Mouse (Mus musculus): ENCODE results near the gene Arl4d. TPM values are rescaled to one million over a fixed set of nuclear protein-coding genes. Genes with fewer than 3 reads are reported as not detected.
A peak's percentile ranks its signal among the peaks of the same experiment; 100 is the strongest.

Arl4d gene
- total and polyA plus RNA-seq, 3 experiments = 0.59 to 1.2 (median 0.81) TPM

DNA sequence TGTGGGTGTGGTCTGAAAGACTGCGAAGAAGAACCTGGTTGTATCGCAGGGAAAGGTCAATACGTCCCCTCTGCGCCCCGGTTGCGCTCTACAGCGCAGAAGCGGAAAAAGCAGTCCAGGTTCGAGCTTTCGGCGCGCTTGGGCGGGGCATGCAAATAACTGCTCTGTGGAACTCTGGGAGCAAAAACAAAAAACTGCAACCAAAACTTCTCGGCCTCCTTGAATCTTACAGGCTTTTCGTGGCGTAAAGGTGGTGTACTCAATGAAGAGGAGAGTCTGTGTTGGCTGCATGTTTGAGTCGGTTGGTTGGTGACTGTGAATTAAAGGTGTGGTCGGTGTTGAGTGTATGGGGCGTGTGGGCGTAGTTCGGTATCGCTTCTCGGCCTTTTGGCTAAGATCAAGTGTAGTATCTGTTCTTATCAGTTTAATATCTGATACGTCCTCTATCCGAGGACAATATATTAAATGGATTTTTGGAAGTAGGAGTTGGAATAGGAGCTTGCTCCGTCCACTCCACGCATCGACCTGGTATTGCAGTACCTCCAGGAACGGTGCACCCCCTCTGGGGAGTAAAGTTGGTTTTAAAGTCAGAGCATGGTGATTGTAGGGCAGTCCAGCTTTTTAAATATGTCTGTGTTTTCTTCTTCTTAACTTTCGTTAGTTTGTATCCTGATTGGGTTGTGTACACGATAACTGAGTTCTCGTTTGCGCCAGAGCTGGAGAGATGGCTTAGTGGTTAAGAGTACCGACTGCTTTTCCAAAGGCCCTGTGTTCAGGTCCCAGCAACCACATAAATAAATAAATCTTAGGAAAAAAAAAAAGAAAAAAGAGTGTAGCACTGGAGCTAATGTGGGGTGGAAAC lies 38.1 kb upstream of the Arl4d start, which contains the start of gene Rdm1:
TSS of gene Rdm1 (plus strand) at position 201 of the 862 bp plus-strand sequence.
- peak within 1 kb of the TSS; percentile 77 for H3K9ac ChIP-seq (ENCODE audit: insufficient read depth, low read depth)
- dilution Hi-C loops (cut with MboI; ENCODE audit: extremely low pct_ligation_motif_present, extremely low pct_unique_long_range_greater_than_20kb, low sequenced_read_pairs) (no loop called here), in situ Hi-C loops (cut with MboI; ENCODE audit: low pct_ligation_motif_present, low pct_unique_long_range_greater_than_20kb, low sequenced_read_pairs) (no loop called here)
- H3K4me3 ChIP-seq (replicated peaks in 1 of 3; ENCODE audit: low read depth in 2 of 3, low read length in 2 of 3, poor library complexity in 1 of 3) = peak within 1 kb of the TSS; percentile 55 to 62 (median 61)
- peak within 1 kb of the TSS; percentile 97 for H3K27ac ChIP-seq (ENCODE audit: insufficient read depth, low read depth)
- peak within 1 kb of the TSS; percentile 54 for H3K4me2 ChIP-seq (ENCODE audit: insufficient read depth, low read depth, poor library complexity, severe bottlenecking)
- peak; percentile 100 for DNase-seq (ENCODE audit: extremely low read depth)
- H3K9me3 ChIP-seq (replicated peaks; ENCODE audit: low read length) = peaks cover 5% of the 10 kb centered on the region
- H3K79me2 ChIP-seq (replicated peaks; ENCODE audit: control insufficient read depth, extremely low read depth, insufficient read depth, poor library complexity, severe bottlenecking) = no peaks in the 10 kb centered on the region
- H3K4me1 ChIP-seq (ENCODE audit: control insufficient read depth in 1 of 2, insufficient read depth in 2 of 2) = peaks cover 0 to 22% of the 10 kb centered on the region in 2 experiments; a peak in 2 of 4 replicates
- H3K36me3 ChIP-seq (replicated peaks in 1 of 2; ENCODE audit: control insufficient read depth in 1 of 2, insufficient read depth in 1 of 2, low read length in 1 of 2) = peaks cover 0 to 8% of the 10 kb centered on the region in 2 experiments
- no peaks in the 10 kb centered on the region for H3K27me3 ChIP-seq (replicated peaks)
- peak; percentile 90 for TF ChIP-seq ELF1 (IDR thresholded peaks at IDR 0.05; ENCODE audit: low read depth, low read length)
- peak; percentile 33; the same call in 1 of the 2 replicates for TF ChIP-seq BHLHE40 (IDR thresholded peaks at IDR 0.05; ENCODE audit: low read depth, low read length)
- peak; percentile 84 for TF ChIP-seq NRF1 (IDR thresholded peaks at IDR 0.05; ENCODE audit: low read depth, low read length)
- TF ChIP-seq KAT2A (IDR thresholded peaks at IDR 0.05; ENCODE audit: insufficient replicate concordance, low read length) = peak; percentile 64; the same call in 1 of the 2 replicates
- TF ChIP-seq NELFE (IDR thresholded peaks at IDR 0.05; ENCODE audit: low read depth, low read length) = peak; percentile 90
- peak; percentile 60 for TF ChIP-seq IRF4 (IDR thresholded peaks at IDR 0.05; ENCODE audit: low read depth, low read length)
- no peak for TF ChIP-seq USF2 (conservative IDR thresholded peaks at IDR 0.05; ENCODE audit: low read depth, low read length)
- peak; percentile 9; the same call in 1 of the 2 replicates for TF ChIP-seq ZC3H11A (IDR thresholded peaks at IDR 0.05; ENCODE audit: low read depth, low read length)
- TF ChIP-seq EP300 (IDR thresholded peaks at IDR 0.05; ENCODE audit: low read length) = peak; percentile 58; the same call in 1 of the 2 replicates
- TF ChIP-seq MAX (IDR thresholded peaks at IDR 0.05; ENCODE audit: low read length) = peak; percentile 70
- TF ChIP-seq ZKSCAN1 (IDR thresholded peaks at IDR 0.05; ENCODE audit: borderline replicate concordance, low read depth, low read length) = no peak
- peak; percentile 92 for TF ChIP-seq ETS1 (conservative IDR thresholded peaks at IDR 0.05; ENCODE audit: low read depth, low read length)
- TF ChIP-seq UBTF (IDR thresholded peaks at IDR 0.05; ENCODE audit: low read depth, low read length) = 0 out of 2 replicates have a peak, but pooled peaks have one; percentile 34
- TF ChIP-seq JUN (IDR thresholded peaks at IDR 0.05; ENCODE audit: insufficient read depth, low read depth, low read length) = no peak
- TF ChIP-seq E2F4 (IDR thresholded peaks at IDR 0.05; ENCODE audit: insufficient replicate concordance, low read depth, low read length) = peak; percentile 93
- TF ChIP-seq PAX5 (IDR thresholded peaks at IDR 0.05; ENCODE audit: low read length) = no peak
- TF ChIP-seq POLR2A (IDR thresholded peaks at IDR 0.05; ENCODE audit: low read depth, low read length) = peak; percentile 97
- no peak for TF ChIP-seq GABPA (IDR thresholded peaks at IDR 0.05; ENCODE audit: insufficient replicate concordance, low read depth, low read length)
- peak; percentile 33; the same call in 1 of the 2 replicates for TF ChIP-seq MXI1 (IDR thresholded peaks at IDR 0.05; ENCODE audit: low read depth, low read length)
- peak; percentile 74 for TF ChIP-seq HCFC1 (IDR thresholded peaks at IDR 0.05; ENCODE audit: low read depth, low read length)
- TF ChIP-seq CTCF (conservative IDR thresholded peaks at IDR 0.05 in 1 of 2, IDR thresholded peaks at IDR 0.05 in 1 of 2; ENCODE audit: low read depth in 2 of 2, low read length in 2 of 2) = 0 out of 4 replicates have a peak, but pooled peaks of 1 of the 2 experiments have one; percentile 2
- peak; percentile 36; the same call in 1 of the 2 replicates for TF ChIP-seq MYC (IDR thresholded peaks at IDR 0.05; ENCODE audit: low read depth, low read length)
- peak; percentile 97 for TF ChIP-seq ZNF384 (IDR thresholded peaks at IDR 0.05; ENCODE audit: low read depth, low read length)
- peak; percentile 100 for TF ChIP-seq POLR2AphosphoS2 (IDR thresholded peaks at IDR 0.05; ENCODE audit: low read depth, low read length)
- peak; percentile 53; the same call in 1 of the 2 replicates for TF ChIP-seq JUND (conservative IDR thresholded peaks at IDR 0.05; ENCODE audit: low read depth, low read length)
- TF ChIP-seq SIN3A (IDR thresholded peaks at IDR 0.05; ENCODE audit: low read length) = peak; percentile 87
- TF ChIP-seq RAD21 (IDR thresholded peaks at IDR 0.05; ENCODE audit: low read depth, low read length) = no peak; the same call in 1 of the 2 replicates
- TF ChIP-seq CHD1 (IDR thresholded peaks at IDR 0.05; ENCODE audit: low read depth, low read length) = no peak
- TF ChIP-seq CHD2 (IDR thresholded peaks at IDR 0.05; ENCODE audit: low read length) = peak; percentile 75
- peak; percentile 98 for TF ChIP-seq TBP (conservative IDR thresholded peaks at IDR 0.05; ENCODE audit: low read depth, low read length)
- TF ChIP-seq SMC3 (IDR thresholded peaks at IDR 0.05; ENCODE audit: low read depth, low read length) = 0 out of 2 replicates have a peak, but pooled peaks have one; percentile 15
- TF ChIP-seq MEF2A (IDR thresholded peaks at IDR 0.05; ENCODE audit: borderline replicate concordance, low read depth, low read length) = peak; percentile 89
- TF ChIP-seq RCOR1 (conservative IDR thresholded peaks at IDR 0.05; ENCODE audit: low read depth, low read length) = peak; percentile 97; the same call in 1 of the 2 replicates
- peak; percentile 96 for TF ChIP-seq TCF12 (IDR thresholded peaks at IDR 0.05; ENCODE audit: low read depth, low read length)
- TF ChIP-seq MAFK (IDR thresholded peaks at IDR 0.05; ENCODE audit: insufficient replicate concordance, low read length) = no peak; the same call in 1 of the 2 replicates
- peak; percentile 70 for TF ChIP-seq MAZ (IDR thresholded peaks at IDR 0.05; ENCODE audit: low read depth, low read length)
- peak; percentile 100 for TF ChIP-seq ZMIZ1 (IDR thresholded peaks at IDR 0.05; ENCODE audit: low read depth, low read length)

All from CH12.LX (cell line).